Mouse (Mus musculus): Measurements from ENCODE around the gene Mbd4.
"Not testable (repeated sequence)": the region's sequence is repeated elsewhere in the genome, so short reads cannot be mapped to it uniquely, and the experiment has no call there.

DNA sequence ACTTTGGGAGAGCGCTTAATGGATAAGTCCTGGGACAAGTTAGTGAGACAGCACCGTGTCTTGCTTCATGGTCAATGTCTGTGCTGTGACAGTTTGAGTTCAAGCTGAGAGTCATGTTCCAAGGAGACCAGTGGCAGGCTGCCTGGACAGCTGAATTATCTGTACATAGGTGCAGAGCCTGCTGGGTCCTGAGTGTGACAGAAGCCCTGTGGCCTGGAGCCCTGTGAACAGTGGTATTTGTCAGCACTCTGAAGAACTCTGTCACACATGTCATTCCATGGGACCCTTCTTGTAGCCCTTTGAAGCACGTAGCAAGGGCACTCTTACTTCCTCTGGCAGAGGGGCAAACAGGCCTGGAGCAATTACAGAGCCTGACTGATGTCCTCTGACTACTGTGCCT lies 18.1 kb upstream of the Mbd4 start:
- TF ChIP-seq EP300, CTCF (IDR thresholded peaks at IDR 0.05; ENCODE audit: low read depth): not testable (repeated sequence)

Data from liver, postnatal 0 days (tissue).